Mouse (Mus musculus) gastrocnemius, adult 18-20 months (tissue): Measurements from ENCODE around the gene Tlr11. TPM values are rescaled to one million over a fixed set of nuclear protein-coding genes. Genes with fewer than 3 reads are reported as not detected.

Experiments
- DNase-seq: peaks from one replicate; pipeline ENCODE4 v3.0.0; 2021; ENCODE audit warnings: low spot score
- long read RNA-seq, 2 experiments: library from polyadenylated mRNA; stranded (forward); transcript quantifications; one replicate each; pipeline ENCODE4 v2.0.0; 2021
- total RNA-seq, 2 experiments: library from RNA; stranded (reverse); gene quantifications; 2 replicates each; pipeline ENCODE4 v1.2.3; 2021

Gene Tlr11
- not detected for total RNA-seq
- long read RNA-seq, experiment 1: 0 reads
- long read RNA-seq, experiment 2: 0 reads

GRCm38 (mm10) chr14:50357593-50357992 is at the start of gene Tlr11:
Gene Tlr11, plus strand, starts transcription at chr14:50357914.
- no peak for DNase-seq

- no peak for DNase-seq
Measured at GRCm38 (mm10) chr14:50326661-50327060, 31.1 kb upstream of the Tlr11 start, which contains the start of gene Olfr734. Gene Olfr734, minus strand, starts transcription at chr14:50326761.

GRCm38 (mm10) chr14:50348796-50349195 is 8.9 kb upstream of the Tlr11 start, which contains the start of gene Olfr735:
Gene Olfr735, minus strand, starts transcription at chr14:50348872.
- no peak for DNase-seq

GRCm38 (mm10) chr14:50352438-50352837 is 5.3 kb upstream of the Tlr11 start:
- no peak for DNase-seq

GRCm38 (mm10) chr14:50356725-50357124 is 989 bp upstream of the Tlr11 start:
- DNase-seq: no peak

- no peak for DNase-seq
Measured at GRCm38 (mm10) chr14:50360480-50360879, 2.8 kb downstream of the Tlr11 start.

GRCm38 (mm10) chr14:50363561-50363960 is 5.8 kb downstream of the Tlr11 start:
- no peak for DNase-seq

GRCm38 (mm10) chr14:50380863-50381262 is 23.1 kb downstream of the Tlr11 start, which contains the start of gene Olfr736:
Gene Olfr736, plus strand, starts transcription at chr14:50381163.
- no peak for DNase-seq

- DNase-seq: no peak
Measured at GRCm38 (mm10) chr14:50407268-50407667, 49.6 kb downstream of the Tlr11 start, which contains the start of gene Olfr738. Gene Olfr738, plus strand, starts transcription at chr14:50407568.

Other genes starting within 250 kb of the Tlr11 start
- not detected for gene Olfr727, start 234.7 kb upstream of the Tlr11 start, total RNA-seq
- gene Olfr728, start 215.2 kb upstream of the Tlr11 start, total RNA-seq: not detected
- not detected for gene Olfr729, start 205.0 kb upstream of the Tlr11 start, total RNA-seq
- gene Olfr730, start 169.7 kb upstream of the Tlr11 start, total RNA-seq: not detected
- gene Olfr731, start 116.0 kb upstream of the Tlr11 start, total RNA-seq: not detected
- not detected for gene Olfr732, start 73.7 kb upstream of the Tlr11 start, total RNA-seq
- gene Olfr733, start 56.4 kb upstream of the Tlr11 start, total RNA-seq: not detected
- gene Olfr734, start 31.2 kb upstream of the Tlr11 start, total RNA-seq: not detected
- not detected for gene Olfr735, start 9.0 kb upstream of the Tlr11 start, total RNA-seq
- not detected for gene Olfr736, start 23.2 kb downstream of the Tlr11 start, total RNA-seq
- gene Olfr738, start 49.7 kb downstream of the Tlr11 start, total RNA-seq: not detected
- gene Olfr739, start 60.7 kb downstream of the Tlr11 start, total RNA-seq: not detected
- not detected for gene Olfr740, start 87.6 kb downstream of the Tlr11 start, total RNA-seq
- not detected for gene Olfr741, start 114.8 kb downstream of the Tlr11 start, total RNA-seq
- gene Olfr742, start 145.7 kb downstream of the Tlr11 start, total RNA-seq: not detected
- gene Olfr743, start 163.9 kb downstream of the Tlr11 start, total RNA-seq: not detected